In the genomic region with DNA sequence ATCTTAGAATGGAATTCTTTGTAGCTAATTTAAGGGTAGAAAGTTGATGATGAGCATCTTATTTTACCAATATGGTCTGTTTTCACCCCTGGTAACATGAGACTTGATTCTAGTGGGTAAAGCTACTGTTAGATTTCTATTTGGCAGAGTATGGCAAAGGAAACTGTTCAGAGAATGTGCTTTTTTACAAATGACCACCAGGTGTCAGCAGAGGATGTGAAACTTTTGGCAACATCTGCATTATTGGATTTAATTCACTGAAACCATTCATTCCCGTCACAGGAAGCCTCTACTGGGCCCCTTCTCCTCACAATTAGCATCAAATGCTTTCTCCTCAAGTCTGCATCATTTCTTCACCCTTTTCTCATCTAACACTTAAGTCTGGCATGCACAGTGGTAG, we compare ENCODE assay signal across 8 mouse cellular contexts.
A peak's percentile ranks its signal among the peaks of the same experiment; 100 is the strongest.
DNase-seq lines count a peak whose midpoint lies in the region; ATAC-seq lines count a peak whose summit lies in the region.

No protein-coding gene starts in this region.

- H3K4me3 ChIP-seq in heart, embryonic 11.5 days (ENCODE audit: low read depth, low read length), result no peak overlapping the region

- no peaks in the 10 kb centered on the region for H3K9me3 ChIP-seq in heart, embryonic 11.5 days (replicated peaks; ENCODE audit: control insufficient read depth, low read length)

- no peak overlapping the region for H3K27ac ChIP-seq in heart, embryonic 11.5 days (ENCODE audit: low read depth, low read length)

- no peak overlapping the region for H3K9ac ChIP-seq in heart, embryonic 11.5 days (ENCODE audit: low read depth, low read length)

- no peak overlapping the region for H3K4me2 ChIP-seq in heart, embryonic 11.5 days

- no peaks in the 10 kb centered on the region for H3K36me3 ChIP-seq in heart, embryonic 11.5 days (ENCODE audit: control insufficient read depth, insufficient read depth, low read length)

- 41% methylated on average over 1 of the region's 1 CpGs for WGBS in heart, embryonic 11.5 days (ENCODE audit: insufficient replicate concordance)

- DNase-seq in heart, adult 8-10 months (ENCODE audit: low spot score), result peak; percentile 33
- peak; percentile 3 for DNase-seq in ovary, postnatal 14 days (ENCODE audit: low spot score)
- no peak for DNase-seq in ovary, postnatal 36 days (ENCODE audit: low spot score)
- peak; percentile 58 for DNase-seq in embryo, embryonic 10 days (ENCODE audit: low spot score)
- DNase-seq in retina, adult 2 months (ENCODE audit: low read depth, low spot score), result peak; percentile 29
- DNase-seq in cerebellum, adult 11-12 months, result no peak

- ATAC-seq in heart, embryonic 11.5 days (replicated peaks; ENCODE audit: insufficient number of reproducible peaks, low FRiP score, low TSS enrichment), result no peak
- ATAC-seq in megakaryocyte, adult 5-6 weeks (ENCODE audit: poor library complexity, severe bottlenecking), result no peak

- H3K4me1 ChIP-seq in heart, embryonic 11.5 days (ENCODE audit: control insufficient read depth, insufficient read depth, low read length), result no peaks in the 10 kb centered on the region

- H3K27me3 ChIP-seq in heart, embryonic 11.5 days (ENCODE audit: control insufficient read depth, insufficient read depth, low read length), result no peaks in the 10 kb centered on the region

Comparison
In these comparisons a context has a peak if more than half of its experiments do, and no peak if none do; other contexts are left out.
1. DNase-seq: peak in heart, adult 8-10 months (single experiment), ovary, postnatal 14 days (single experiment), embryo, embryonic 10 days (single experiment) and retina, adult 2 months (single experiment); none in ovary, postnatal 36 days (single experiment) and cerebellum, adult 11-12 months (single experiment).